Mouse (Mus musculus): ENCODE measurements around the gene Dhx30. TPM values are rescaled to one million over a fixed set of nuclear protein-coding genes. Genes with fewer than 3 reads are reported as not detected.
"Not testable (repeated sequence)": the region's sequence is repeated elsewhere in the genome, so short reads cannot be mapped to it uniquely, and the experiment has no call there.

The Dhx30 gene
- 113 and 117 TPM in 2 replicates for polyA plus RNA-seq (2015; fragmentation: Nextera tagmentation; extraction: Ambion mirVana)

DNA sequence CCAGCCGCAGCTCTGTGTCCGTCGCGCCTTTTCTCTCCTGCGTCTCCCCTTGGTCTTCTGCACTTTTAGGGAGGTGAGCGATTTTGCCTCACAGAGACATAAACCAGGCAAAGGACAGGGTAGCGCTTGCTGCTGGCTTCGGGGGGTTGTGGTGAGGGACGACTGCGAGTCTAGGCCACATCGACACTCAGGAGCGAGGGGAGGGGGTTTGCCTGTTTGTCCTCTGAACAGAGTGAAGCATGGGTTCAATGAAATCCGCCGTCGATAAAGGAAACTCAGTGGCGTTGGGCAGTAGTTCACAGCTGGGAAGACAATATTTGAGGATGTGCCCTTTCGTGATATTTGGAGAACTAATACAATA is at the start of gene Dhx30:
Gene Dhx30, minus strand, starts transcription at position 52 of the 361 bp plus-strand sequence.
- H3K27ac ChIP-seq, result peak within 1 kb of the TSS; percentile 98
- H3K4me1 ChIP-seq, result peaks cover 17% of the 10 kb centered on the region
- H3K9ac ChIP-seq, result peak within 1 kb of the TSS; percentile 87
- under 1% methylated on average over 17 of the region's 17 CpGs for WGBS
- H3K4me2 ChIP-seq, result peak within 1 kb of the TSS; percentile 63
- H3K36me3 ChIP-seq, result peaks cover 15% of the 10 kb centered on the region
- no peak for ATAC-seq (ENCODE audit: insufficient number of reproducible peaks, low FRiP score, low TSS enrichment, low read depth)
- no peaks in the 10 kb centered on the region for H3K9me3 ChIP-seq
- peak within 1 kb of the TSS; percentile 90 for H3K4me3 ChIP-seq
- no peaks in the 10 kb centered on the region for H3K27me3 ChIP-seq

DNA sequence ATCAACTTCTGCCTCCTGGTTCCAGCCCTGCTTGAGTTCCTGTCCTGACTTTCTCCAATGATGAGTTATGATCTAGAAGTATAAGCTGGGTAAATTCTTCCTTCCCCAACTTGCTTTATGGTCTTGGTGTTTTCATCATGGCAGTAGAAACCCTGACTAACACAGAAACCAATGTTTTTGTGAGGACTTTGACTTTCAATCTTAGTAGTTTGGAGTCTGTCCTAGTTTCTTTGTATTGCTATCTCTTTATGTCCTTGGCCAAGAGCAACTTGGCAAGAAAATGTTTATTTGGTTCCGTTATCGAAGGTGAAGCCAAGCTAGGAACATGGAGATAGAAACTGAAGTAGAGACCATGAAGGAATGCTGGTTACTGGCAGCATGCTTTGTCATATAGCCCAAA is 45.4 kb upstream of the Dhx30 start:
- no peak for ATAC-seq (ENCODE audit: insufficient number of reproducible peaks, low FRiP score, low TSS enrichment, low read depth)
- H3K36me3 ChIP-seq, result peaks cover 60% of the 10 kb centered on the region
- WGBS, result 83% methylated on average over 2 of the region's 2 CpGs

DNA sequence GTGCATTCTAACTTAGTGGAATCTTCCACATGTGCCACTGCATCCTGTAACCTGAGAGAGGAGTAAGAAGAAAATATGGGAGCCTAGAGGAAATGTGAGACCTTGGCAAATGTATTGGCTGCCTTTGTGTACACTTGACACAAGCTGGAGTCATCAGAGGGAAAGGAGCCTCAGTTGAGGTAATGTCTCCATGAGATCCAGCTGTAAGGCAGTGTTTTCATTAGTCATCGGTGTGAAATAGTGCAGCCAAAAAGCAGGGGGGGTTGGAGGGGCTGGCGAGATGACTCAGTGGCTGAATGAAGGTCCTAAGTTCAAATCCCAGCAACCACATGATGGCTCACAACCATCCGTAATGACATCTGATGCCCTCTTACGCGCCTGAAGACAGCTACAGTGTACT is 44.8 kb upstream of the Dhx30 start:
- H3K27me3 ChIP-seq, result no peaks in the 10 kb centered on the region
- 90% methylated on average over 5 of the region's 5 CpGs for WGBS
- no peak overlapping the region for H3K4me3 ChIP-seq
- no peak overlapping the region for H3K9ac ChIP-seq
- H3K4me2 ChIP-seq, result no peak overlapping the region
- no peaks in the 10 kb centered on the region for H3K4me1 ChIP-seq
- H3K27ac ChIP-seq, result no peak overlapping the region
- H3K36me3 ChIP-seq, result peaks cover 60% of the 10 kb centered on the region
- H3K9me3 ChIP-seq, result no peaks in the 10 kb centered on the region
- ATAC-seq (ENCODE audit: insufficient number of reproducible peaks, low FRiP score, low TSS enrichment, low read depth), result no peak

More for the DNA sequence above, 45.4 kb upstream of the Dhx30 start:
- H3K4me2 ChIP-seq, result no peak overlapping the region
- H3K4me1 ChIP-seq, result no peaks in the 10 kb centered on the region
- no peaks in the 10 kb centered on the region for H3K27me3 ChIP-seq
- H3K4me3 ChIP-seq, result no peak overlapping the region
- H3K9ac ChIP-seq, result no peak overlapping the region
- H3K27ac ChIP-seq, result no peak overlapping the region
- no peaks in the 10 kb centered on the region for H3K9me3 ChIP-seq

DNA sequence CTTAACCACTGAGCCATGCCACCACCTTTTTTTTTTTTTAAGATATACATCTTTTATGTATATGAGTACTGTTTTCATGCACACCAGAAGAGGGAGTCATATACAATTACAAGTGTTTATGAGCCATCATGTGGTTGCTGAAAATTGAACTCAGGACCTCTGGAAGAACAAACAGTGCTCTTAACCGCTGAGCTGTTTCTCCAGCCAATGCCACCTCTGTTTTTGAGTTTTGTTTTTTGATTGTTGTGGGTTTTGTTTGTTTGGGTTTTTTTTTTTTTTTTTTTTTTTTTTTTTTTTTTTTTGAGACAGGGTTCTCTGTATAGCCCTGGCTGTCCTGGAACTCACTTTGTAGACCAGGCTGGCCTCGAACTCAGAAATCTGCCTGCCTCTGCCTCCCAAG is 42.9 kb upstream of the Dhx30 start:
- WGBS, result 94% methylated on average over 2 of the region's 2 CpGs
- not testable (repeated sequence) for H3K9ac ChIP-seq; H3K4me1 ChIP-seq; H3K9me3 ChIP-seq; H3K4me2 ChIP-seq; ATAC-seq (ENCODE audit: insufficient number of reproducible peaks, low FRiP score, low TSS enrichment, low read depth); H3K27me3 ChIP-seq; H3K27ac ChIP-seq; H3K4me3 ChIP-seq
- peaks cover 59% of the 10 kb centered on the region for H3K36me3 ChIP-seq

DNA sequence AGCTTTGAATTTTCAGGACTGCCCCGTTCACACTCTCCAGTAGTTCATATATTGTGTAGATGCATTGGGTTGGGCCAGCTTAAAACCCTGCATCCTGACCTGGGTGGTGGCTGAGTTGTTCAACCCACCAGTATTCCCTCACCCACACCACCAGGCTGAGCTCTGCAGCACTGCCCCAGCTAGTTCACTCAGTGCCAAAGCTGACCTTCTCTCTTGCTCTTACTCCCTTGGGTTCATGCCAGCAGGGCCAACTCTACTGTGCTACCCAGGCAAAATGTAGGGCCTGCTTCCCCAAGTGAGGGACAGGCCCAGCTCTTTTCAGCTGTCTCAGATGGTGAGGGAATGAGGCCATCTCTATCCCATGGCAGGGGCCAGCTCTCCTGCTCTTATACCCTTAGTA is 41.4 kb upstream of the Dhx30 start:
- 93% methylated on average over 1 of the region's 1 CpGs for WGBS
- Histone ChIP-seq H3K36me3 (peaks cover 56% of the 10 kb centered on the region), H3K27me3 (no peaks in the 10 kb centered on the region), H3K9me3 (no peaks in the 10 kb centered on the region), H3K4me2 (no peak overlapping the region), H3K9ac (no peak overlapping the region), H3K4me1 (no peaks in the 10 kb centered on the region), H3K27ac (no peak overlapping the region), H3K4me3 (no peak overlapping the region)
- no peak for ATAC-seq (ENCODE audit: insufficient number of reproducible peaks, low FRiP score, low TSS enrichment, low read depth)

DNA sequence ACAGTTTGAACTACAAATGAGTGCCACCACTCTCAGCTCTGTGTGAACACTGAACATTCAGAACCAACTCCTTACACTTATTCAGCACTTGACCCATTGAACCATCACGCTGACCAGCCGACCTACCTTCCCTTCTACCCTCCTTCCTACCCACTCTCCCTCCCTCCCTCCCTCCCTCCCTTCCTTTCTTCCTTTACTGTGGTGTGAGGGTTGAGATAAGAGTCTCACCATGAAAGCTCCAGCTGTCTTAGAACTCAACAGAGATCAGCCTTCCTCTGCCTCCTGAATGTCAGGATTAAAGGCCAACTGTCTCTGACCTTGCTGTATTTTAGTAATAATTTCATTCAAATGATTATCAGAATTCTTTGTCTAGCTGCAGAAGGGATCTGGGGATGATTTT is 31.0 kb upstream of the Dhx30 start:
- WGBS, result 83% methylated on average over 2 of the region's 2 CpGs
- no peak for ATAC-seq (ENCODE audit: insufficient number of reproducible peaks, low FRiP score, low TSS enrichment, low read depth)
- H3K36me3 ChIP-seq, result peaks cover 71% of the 10 kb centered on the region

DNA sequence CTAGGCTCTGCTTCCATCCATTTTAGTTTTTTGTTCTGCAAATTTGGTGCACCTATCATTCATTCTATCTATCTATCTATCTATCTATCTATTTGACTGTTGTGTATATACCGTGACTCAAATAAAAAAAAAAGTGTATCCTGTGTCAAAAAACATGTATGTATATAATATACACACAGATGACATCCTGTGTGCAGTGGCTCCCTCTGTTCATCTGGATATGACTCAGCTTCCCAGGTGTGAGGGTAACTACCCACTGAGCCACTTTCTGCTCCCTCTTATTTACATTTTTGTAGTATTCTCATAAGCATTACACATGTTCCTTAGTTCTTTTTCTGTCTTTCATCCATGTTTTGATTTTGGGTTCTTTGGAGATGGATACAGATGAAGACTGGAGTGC is 24.5 kb upstream of the Dhx30 start:
- H3K4me3 ChIP-seq, result no peak overlapping the region
- no peak overlapping the region for H3K27ac ChIP-seq
- no peak overlapping the region for H3K4me2 ChIP-seq
- H3K9ac ChIP-seq, result no peak overlapping the region
- H3K36me3 ChIP-seq, result peaks cover 54% of the 10 kb centered on the region
- ATAC-seq (ENCODE audit: insufficient number of reproducible peaks, low FRiP score, low TSS enrichment, low read depth), result no peak
- no peaks in the 10 kb centered on the region for H3K9me3 ChIP-seq
- H3K27me3 ChIP-seq, result no peaks in the 10 kb centered on the region
- H3K4me1 ChIP-seq, result no peaks in the 10 kb centered on the region
- 98% methylated on average over 1 of the region's 1 CpGs for WGBS

More for the DNA sequence above, 31.0 kb upstream of the Dhx30 start:
- Histone ChIP-seq H3K4me1 (no peaks in the 10 kb centered on the region), H3K4me2 (no peak overlapping the region), H3K4me3 (no peak overlapping the region), H3K27ac (no peak overlapping the region), H3K27me3 (no peaks in the 10 kb centered on the region), H3K9ac (no peak overlapping the region), H3K9me3 (no peaks in the 10 kb centered on the region)

DNA sequence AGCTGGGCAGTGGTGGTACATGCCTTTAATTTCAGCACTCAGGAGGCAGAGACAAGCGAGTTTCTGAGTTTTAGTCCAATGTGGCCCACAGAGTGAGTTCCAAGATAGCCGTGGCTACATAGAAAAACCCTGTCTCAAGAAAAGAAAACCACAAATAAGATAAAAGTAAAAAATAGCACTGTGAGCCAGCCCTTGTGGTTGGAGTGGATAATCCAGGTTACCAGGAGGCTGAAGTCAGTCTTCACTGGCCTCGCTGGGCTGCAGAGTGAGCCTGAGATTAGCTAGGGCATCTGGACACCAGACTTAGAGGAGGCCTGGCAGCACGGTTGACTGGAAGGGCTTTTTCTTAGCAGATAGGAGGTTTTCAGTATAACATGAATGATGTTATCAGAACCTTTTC is 21.5 kb upstream of the Dhx30 start:
- no peak overlapping the region for H3K4me3 ChIP-seq
- H3K27ac ChIP-seq, result no peak overlapping the region
- H3K9ac ChIP-seq, result no peak overlapping the region
- H3K4me2 ChIP-seq, result no peak overlapping the region
- peaks cover 59% of the 10 kb centered on the region for H3K36me3 ChIP-seq
- no peak for ATAC-seq (ENCODE audit: insufficient number of reproducible peaks, low FRiP score, low TSS enrichment, low read depth)
- H3K27me3 ChIP-seq, result no peaks in the 10 kb centered on the region
- WGBS, result 78% methylated on average over 4 of the region's 4 CpGs
- peaks cover 1% of the 10 kb centered on the region; the same call in 1 of the 2 replicates for H3K4me1 ChIP-seq
- H3K9me3 ChIP-seq, result no peaks in the 10 kb centered on the region

DNA sequence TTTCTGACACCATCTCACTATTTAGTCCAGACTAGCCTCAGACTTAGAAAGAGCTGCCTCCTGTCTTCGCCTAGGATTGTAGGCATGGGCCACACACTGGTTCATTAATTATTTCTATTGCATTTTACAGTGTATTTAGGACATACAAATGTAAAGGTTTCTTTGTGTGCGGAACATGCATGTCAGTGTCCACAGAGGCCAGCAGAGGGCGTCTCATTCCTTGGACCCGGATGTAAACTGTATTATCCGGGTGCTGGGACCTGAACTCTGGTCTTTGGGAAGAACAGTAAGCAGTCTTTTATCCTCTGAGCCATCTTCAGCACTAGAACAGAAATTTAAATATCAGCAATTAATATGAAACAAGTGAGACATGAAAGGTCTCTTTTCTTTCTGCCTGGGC is 16.5 kb upstream of the Dhx30 start:
- Histone ChIP-seq H3K27me3 (no peaks in the 10 kb centered on the region), H3K9me3 (no peaks in the 10 kb centered on the region), H3K4me3 (no peak overlapping the region), H3K9ac (no peak overlapping the region), H3K4me1 (peaks cover 15% of the 10 kb centered on the region), H3K4me2 (no peak overlapping the region), H3K27ac (no peak overlapping the region), H3K36me3 (peaks cover 35% of the 10 kb centered on the region)
- ATAC-seq (ENCODE audit: insufficient number of reproducible peaks, low FRiP score, low TSS enrichment, low read depth), result no peak
- 76% methylated on average over 5 of the region's 5 CpGs for WGBS

DNA sequence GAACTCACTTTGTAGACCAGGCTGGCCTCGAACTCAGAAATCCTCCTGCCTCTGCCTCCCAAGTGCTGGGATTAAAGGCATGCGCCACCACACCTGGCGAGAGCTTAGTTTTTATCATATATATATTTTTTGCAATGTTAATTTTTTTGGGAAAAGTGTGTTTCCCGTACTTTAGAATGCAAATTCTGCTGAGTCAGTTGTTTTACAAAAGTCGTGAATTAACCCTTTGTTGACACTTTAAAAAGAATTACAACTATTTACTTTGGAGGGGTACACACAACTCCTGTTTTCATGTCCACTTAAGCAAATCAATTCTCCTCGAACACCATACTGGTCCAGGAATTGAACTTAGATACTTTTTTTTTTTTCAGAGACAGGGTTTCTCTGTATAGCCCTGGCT is 15.3 kb upstream of the Dhx30 start:
- peaks cover 15% of the 10 kb centered on the region for H3K4me1 ChIP-seq
- no peaks in the 10 kb centered on the region for H3K9me3 ChIP-seq
- H3K4me2 ChIP-seq, result peak overlapping the region; percentile 53
- 56% methylated on average over 6 of the region's 6 CpGs for WGBS
- no peak overlapping the region for H3K9ac ChIP-seq
- ATAC-seq (ENCODE audit: insufficient number of reproducible peaks, low FRiP score, low TSS enrichment, low read depth), result no peak
- H3K27ac ChIP-seq, result no peak overlapping the region
- H3K36me3 ChIP-seq, result peaks cover 31% of the 10 kb centered on the region
- H3K27me3 ChIP-seq, result no peaks in the 10 kb centered on the region
- peak overlapping the region; percentile 92 for H3K4me3 ChIP-seq

DNA sequence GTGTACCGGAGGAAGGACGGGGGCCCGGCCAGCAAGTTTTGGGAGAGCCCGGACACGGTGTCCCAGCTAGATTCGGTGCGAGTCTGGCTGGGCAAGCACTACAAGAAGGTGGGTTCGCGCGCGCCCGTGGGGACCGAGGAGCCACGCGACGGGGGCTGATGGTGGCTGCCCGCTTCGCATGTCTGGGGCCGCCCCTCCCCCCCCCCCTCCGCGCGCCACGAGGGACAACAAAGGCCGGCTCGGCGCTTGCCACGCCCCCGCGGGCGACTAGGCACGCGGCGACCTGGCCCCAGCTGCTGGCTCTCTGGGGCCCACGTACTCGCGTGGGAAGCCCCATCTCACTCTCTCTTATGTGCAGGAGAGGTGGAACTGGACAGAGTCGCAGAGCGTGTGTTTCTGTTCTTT is 14.6 kb upstream of the Dhx30 start:
- Histone ChIP-seq H3K27ac (peak overlapping the region; percentile 96), H3K9ac (peak overlapping the region; percentile 97), H3K9me3 (no peaks in the 10 kb centered on the region), H3K4me2 (peak overlapping the region; percentile 53), H3K36me3 (peaks cover 31% of the 10 kb centered on the region), H3K27me3 (no peaks in the 10 kb centered on the region), H3K4me3 (peak overlapping the region; percentile 92), H3K4me1 (peaks cover 15% of the 10 kb centered on the region)
- ATAC-seq (ENCODE audit: insufficient number of reproducible peaks, low FRiP score, low TSS enrichment, low read depth), result peak; percentile 67
- under 1% methylated on average over 31 of the region's 38 CpGs for WGBS

DNA sequence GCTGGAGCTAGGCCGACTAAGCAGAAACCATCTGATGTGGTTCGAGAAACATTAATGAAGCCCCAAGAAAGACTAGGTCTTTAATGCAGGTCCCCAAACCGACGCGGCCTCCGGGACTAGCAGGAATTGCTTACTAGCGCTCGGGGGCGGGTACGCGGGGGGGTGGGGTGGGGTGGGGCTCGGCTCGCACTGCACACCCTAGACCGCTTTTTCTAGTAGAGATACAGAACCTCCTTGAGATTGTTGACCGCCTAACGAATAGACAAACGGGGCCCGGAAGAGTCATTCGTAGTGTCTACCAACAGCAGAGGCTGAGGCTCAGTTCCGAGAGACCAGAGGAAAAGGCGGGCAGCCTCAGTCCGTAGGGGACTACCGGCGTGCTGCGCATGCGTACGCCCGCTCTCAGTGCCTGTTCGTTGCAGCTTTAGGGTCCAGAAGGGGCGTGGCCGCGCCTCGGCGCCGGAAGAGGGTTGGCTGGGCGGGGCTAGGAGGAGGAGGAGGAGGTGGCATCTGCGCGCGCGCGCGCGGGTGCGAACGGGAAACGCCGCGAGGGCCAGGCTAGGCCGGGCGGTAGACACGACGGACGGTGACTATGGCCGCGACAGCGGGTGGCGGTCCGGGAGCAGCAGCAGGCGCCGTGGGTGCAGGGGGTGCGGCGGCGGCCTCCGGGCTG is 14.0 kb upstream of the Dhx30 start:
- Histone ChIP-seq H3K9me3 (no peaks in the 10 kb centered on the region), H3K4me3 (peak overlapping the region; percentile 92), H3K4me1 (peaks cover 15% of the 10 kb centered on the region), H3K9ac (peak overlapping the region; percentile 97), H3K27ac (peak overlapping the region; percentile 96), H3K27me3 (no peaks in the 10 kb centered on the region), H3K36me3 (peaks cover 26% of the 10 kb centered on the region), H3K4me2 (peak overlapping the region; percentile 53)
- ATAC-seq (ENCODE audit: insufficient number of reproducible peaks, low FRiP score, low TSS enrichment, low read depth), result peak; percentile 95
- under 1% methylated on average over 63 of the region's 64 CpGs for WGBS
